Mouse (Mus musculus) embryonic facial prominence, embryonic 12.5 days (tissue): Measurements from ENCODE around the gene Mphosph10. TPM values are rescaled to one million over a fixed set of nuclear protein-coding genes. Genes with fewer than 3 reads are reported as not detected.

Source experiments
- ATAC-seq: fragments of 200-750 bp; cut with Nextera tagmentation; 2 replicates; pipeline ENCODE4 v1.8.0; 2017; ENCODE audit not compliant: insufficient number of reproducible peaks, insufficient read depth, low FRiP score, low TSS enrichment
- H3K27ac ChIP-seq: fragments of 300-500 bp; sonication (generic); 2 replicates; pipeline ENCODE4 v1.5.1; 2016; ENCODE audit warnings: mild to moderate bottlenecking
- H3K27me3 ChIP-seq: fragments of 300-500 bp; sonication (generic); 2 replicates; pipeline ENCODE4 v1.6.1; 2016; ENCODE audit warnings: mild to moderate bottlenecking, moderate library complexity
- H3K36me3 ChIP-seq: fragments of 300-500 bp; sonication (generic); 2 replicates; pipeline ENCODE4 v1.6.1; 2016; ENCODE audit warnings: mild to moderate bottlenecking
- H3K4me1 ChIP-seq: fragments of 300-500 bp; sonication (generic); 2 replicates; pipeline ENCODE4 v1.6.1; 2016
- H3K4me2 ChIP-seq: fragments of 300-500 bp; sonication (generic); replicated peaks from 2 replicates; pipeline ENCODE4 v1.6.1; 2016; ENCODE audit warnings: mild to moderate bottlenecking, moderate library complexity
- H3K4me3 ChIP-seq: fragments of 300-500 bp; sonication (generic); 2 replicates; pipeline ENCODE4 v1.5.1; 2016; ENCODE audit warnings: mild to moderate bottlenecking
- H3K9ac ChIP-seq: fragments of 300-500 bp; sonication (generic); 2 replicates; pipeline ENCODE4 v1.6.1; 2016; ENCODE audit warnings: mild to moderate bottlenecking, moderate library complexity
- H3K9me3 ChIP-seq: fragments of 300-500 bp; sonication (generic); 2 replicates; pipeline ENCODE4 v1.6.1; 2016; ENCODE audit warnings: mild to moderate bottlenecking, moderate library complexity
- WGBS: fragments of 180-500 bp; shearing (Covaris S2); methylation state at CpG from one replicate; pipeline ENCODE4 v1.1.7; 2016; 5-methylcytosine and 5-hydroxymethylcytosine counted together
- polyA plus RNA-seq: library from polyadenylated mRNA; unstranded; fragments of >200 nt; fragmentation: Nextera tagmentation; extraction: Ambion mirVana; gene quantifications from 2 replicates; pipeline ENCODE4 v1.2.1, GENCODE M21; 2016

Gene Mphosph10
- 44.8 and 52.1 TPM in 2 replicates for polyA plus RNA-seq

- 1% methylated on average over 54 of the region's 54 CpGs for WGBS
- Histone ChIP-seq H3K4me1 (peaks cover 4% of the 10 kb centered on the region), H3K4me2 (peak within 1 kb of the TSS; percentile 96), H3K9ac (peak within 1 kb of the TSS; percentile 76), H3K9me3 (no peaks in the 10 kb centered on the region), H3K4me3 (peak within 1 kb of the TSS; percentile 77), H3K27me3 (no peaks in the 10 kb centered on the region), H3K27ac (peak within 1 kb of the TSS; percentile 79), H3K36me3 (peaks cover 14% of the 10 kb centered on the region)
- ATAC-seq, result peak; percentile 98
Measured at GRCm38 (mm10) chr7:64392122-64392818, at the start of gene Mphosph10, which contains the start of gene Mcee. TSS of gene Mphosph10 (minus strand) at chr7:64392268. TSS of gene Mcee (plus strand) at chr7:64392607.

GRCm38 (mm10) chr7:64440519-64440918, 48.5 kb upstream of the Mphosph10 start:
- Histone ChIP-seq H3K36me3 (no peaks in the 10 kb centered on the region), H3K4me1 (0 out of 2 replicates have a peak, but pooled peaks cover 6% of the 10 kb centered on the region), H3K9me3 (no peaks in the 10 kb centered on the region), H3K4me3 (no peak overlapping the region), H3K9ac (no peak overlapping the region), H3K27me3 (no peaks in the 10 kb centered on the region), H3K27ac (no peak overlapping the region), H3K4me2 (no peak overlapping the region)
- ATAC-seq, result no peak
- WGBS, result 81% methylated on average over 8 of the region's 8 CpGs

- Histone ChIP-seq H3K27ac (no peak overlapping the region), H3K4me3 (no peak overlapping the region), H3K4me2 (no peak overlapping the region), H3K27me3 (no peaks in the 10 kb centered on the region), H3K9ac (no peak overlapping the region), H3K4me1 (0 out of 2 replicates have a peak, but pooled peaks cover 6% of the 10 kb centered on the region), H3K9me3 (no peaks in the 10 kb centered on the region), H3K36me3 (no peaks in the 10 kb centered on the region)
- 65% methylated on average over 5 of the region's 5 CpGs for WGBS
- no peak for ATAC-seq
Measured at GRCm38 (mm10) chr7:64439595-64440518, 47.8 kb upstream of the Mphosph10 start.

GRCm38 (mm10) chr7:64424861-64425260, 32.8 kb upstream of the Mphosph10 start:
- H3K4me1 ChIP-seq, result no peaks in the 10 kb centered on the region
- H3K4me2 ChIP-seq, result no peak overlapping the region
- no peak overlapping the region for H3K9ac ChIP-seq
- H3K4me3 ChIP-seq, result no peak overlapping the region
- no peaks in the 10 kb centered on the region for H3K36me3 ChIP-seq
- 58% methylated on average over 5 of the region's 5 CpGs for WGBS
- H3K27ac ChIP-seq, result no peak overlapping the region
- H3K27me3 ChIP-seq, result no peaks in the 10 kb centered on the region
- no peaks in the 10 kb centered on the region for H3K9me3 ChIP-seq
- no peak for ATAC-seq

GRCm38 (mm10) chr7:64403989-64404388, 11.9 kb upstream of the Mphosph10 start:
- ATAC-seq, result no peak
- Histone ChIP-seq H3K4me3 (no peak overlapping the region), H3K4me2 (no peak overlapping the region), H3K36me3 (no peaks in the 10 kb centered on the region), H3K9ac (no peak overlapping the region), H3K9me3 (no peaks in the 10 kb centered on the region), H3K27me3 (no peaks in the 10 kb centered on the region), H3K27ac (no peak overlapping the region), H3K4me1 (no peaks in the 10 kb centered on the region)
- WGBS, result 90% methylated on average over 8 of the region's 8 CpGs

GRCm38 (mm10) chr7:64402452-64402851, 10.4 kb upstream of the Mphosph10 start:
- Histone ChIP-seq H3K4me3 (no peak overlapping the region), H3K9ac (no peak overlapping the region), H3K4me1 (no peaks in the 10 kb centered on the region), H3K4me2 (no peak overlapping the region), H3K36me3 (no peaks in the 10 kb centered on the region), H3K27me3 (no peaks in the 10 kb centered on the region), H3K27ac (no peak overlapping the region), H3K9me3 (no peaks in the 10 kb centered on the region)
- ATAC-seq, result no peak
- WGBS, result 85% methylated on average over 4 of the region's 4 CpGs

GRCm38 (mm10) chr7:64400725-64401124, 8.7 kb upstream of the Mphosph10 start:
- 92% methylated on average over 1 of the region's 1 CpGs for WGBS

GRCm38 (mm10) chr7:64392819-64393151, 717 bp upstream of the Mphosph10 start:
- peak; percentile 57; the same call in 1 of the 2 replicates for ATAC-seq
- Histone ChIP-seq H3K27ac (peak overlapping the region; percentile 79), H3K9me3 (no peaks in the 10 kb centered on the region), H3K4me1 (peaks cover 4% of the 10 kb centered on the region), H3K36me3 (peaks cover 14% of the 10 kb centered on the region), H3K27me3 (no peaks in the 10 kb centered on the region), H3K4me3 (peak overlapping the region; percentile 77), H3K4me2 (peak overlapping the region; percentile 96), H3K9ac (peak overlapping the region; percentile 72)
- WGBS, result 2% methylated on average over 15 of the region's 15 CpGs

More at GRCm38 (mm10) chr7:64400725-64401124, 8.7 kb upstream of the Mphosph10 start:
- Histone ChIP-seq H3K27me3 (no peaks in the 10 kb centered on the region), H3K4me2 (no peak overlapping the region), H3K9ac (no peak overlapping the region), H3K4me1 (no peaks in the 10 kb centered on the region), H3K27ac (no peak overlapping the region), H3K36me3 (no peaks in the 10 kb centered on the region), H3K9me3 (no peaks in the 10 kb centered on the region), H3K4me3 (no peak overlapping the region)
- ATAC-seq, result no peak

GRCm38 (mm10) chr7:64391479-64391878, 589 bp downstream of the Mphosph10 start:
- Histone ChIP-seq H3K27ac (0 out of 2 replicates have a peak overlapping the region, but pooled peaks have one; percentile 79), H3K9me3 (no peaks in the 10 kb centered on the region), H3K4me2 (peak overlapping the region; percentile 96), H3K36me3 (peaks cover 20% of the 10 kb centered on the region), H3K4me3 (peak overlapping the region; percentile 77), H3K27me3 (no peaks in the 10 kb centered on the region), H3K4me1 (peaks cover 4% of the 10 kb centered on the region), H3K9ac (peak overlapping the region; percentile 76)
- no peak for ATAC-seq
- WGBS, result 3% methylated on average over 8 of the region's 8 CpGs

- H3K4me3 ChIP-seq, result peak within 1 kb of the TSS; percentile 58
- peak within 1 kb of the TSS; percentile 65 for H3K4me2 ChIP-seq
- no peaks in the 10 kb centered on the region for H3K27me3 ChIP-seq
- 4% methylated on average over 27 of the region's 27 CpGs for WGBS
- peak within 1 kb of the TSS; percentile 97 for H3K27ac ChIP-seq
- ATAC-seq, result peak; percentile 93
- no peaks in the 10 kb centered on the region for H3K9me3 ChIP-seq
- peaks cover 4% of the 10 kb centered on the region; the same call in 1 of the 2 replicates for H3K4me1 ChIP-seq
- peaks cover 34% of the 10 kb centered on the region for H3K36me3 ChIP-seq
- peak within 1 kb of the TSS; percentile 64 for H3K9ac ChIP-seq
Measured at GRCm38 (mm10) chr7:64373830-64374562, 18.1 kb downstream of the Mphosph10 start, which contains the start of gene Fan1. TSS of gene Fan1 (minus strand) at chr7:64374095.
